Mouse (Mus musculus) cerebellum, postnatal 10 days (tissue): ENCODE measurements around the gene Mob3a.

Experiments
- DNase-seq, 2 experiments: peaks; one replicate each; pipeline ENCODE4 v3.0.0; 2021; ENCODE audit warnings: mixed read lengths in 2 of 2

Gene Mob3a

GRCm38 (mm10) chr10:80701721-80702535 lies at the start of gene Mob3a, which contains the start of gene Izumo4:
Gene Mob3a (minus strand): TSS chr10:80701977.
Gene Izumo4 (plus strand): TSS chr10:80702184.
- peak; percentile 98 to 99 for DNase-seq

GRCm38 (mm10) chr10:80751188-80751832 lies 49.5 kb upstream of the Mob3a start:
- peak in 1 of 2 experiments; percentile 42 for DNase-seq

DNA sequence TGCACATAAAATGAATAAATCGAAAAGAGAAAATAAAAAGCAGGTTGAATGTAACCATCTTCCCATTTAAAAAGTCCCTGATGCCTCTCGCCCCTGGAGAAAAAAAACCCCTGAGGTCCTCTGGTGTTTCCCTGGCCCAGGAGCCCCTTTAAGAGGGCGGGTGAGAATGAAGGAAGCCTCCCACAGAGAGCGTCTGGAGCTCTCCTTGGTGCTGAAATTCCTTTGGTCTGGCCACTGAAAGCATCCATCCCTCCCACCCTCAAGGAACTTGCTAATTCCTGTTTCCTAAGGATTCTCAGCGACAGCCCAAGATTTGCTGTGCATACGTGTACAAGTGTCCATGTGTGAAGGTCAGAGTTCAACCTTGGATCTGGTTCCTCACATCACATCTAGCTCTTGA lies 46.8 kb upstream of the Mob3a start:
- DNase-seq: no peak

DNA sequence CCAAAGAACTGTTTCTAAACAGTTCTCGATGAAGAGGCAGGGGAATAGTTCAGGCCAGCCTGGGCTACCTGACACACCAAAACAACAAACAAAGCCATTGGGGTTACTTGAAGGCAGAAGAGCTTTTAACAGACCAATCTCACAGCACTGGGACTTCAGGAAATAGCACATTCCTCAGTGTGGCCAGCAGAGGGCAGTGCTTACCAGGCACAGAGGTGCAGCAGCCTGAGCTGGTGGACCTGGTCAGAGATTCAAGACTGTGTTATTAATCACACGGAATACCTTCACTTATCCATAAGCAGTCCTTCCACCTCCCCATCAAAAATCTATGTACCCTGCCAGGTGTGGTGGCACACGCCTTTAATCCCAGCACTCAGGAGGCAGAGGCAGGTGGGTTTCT lies 45.6 kb upstream of the Mob3a start:
- DNase-seq: peak; percentile 91 to 92

- DNase-seq: no peak
These were observed 42.5 kb upstream of the Mob3a start for GRCm38 (mm10) chr10:80744262-80744661.

DNA sequence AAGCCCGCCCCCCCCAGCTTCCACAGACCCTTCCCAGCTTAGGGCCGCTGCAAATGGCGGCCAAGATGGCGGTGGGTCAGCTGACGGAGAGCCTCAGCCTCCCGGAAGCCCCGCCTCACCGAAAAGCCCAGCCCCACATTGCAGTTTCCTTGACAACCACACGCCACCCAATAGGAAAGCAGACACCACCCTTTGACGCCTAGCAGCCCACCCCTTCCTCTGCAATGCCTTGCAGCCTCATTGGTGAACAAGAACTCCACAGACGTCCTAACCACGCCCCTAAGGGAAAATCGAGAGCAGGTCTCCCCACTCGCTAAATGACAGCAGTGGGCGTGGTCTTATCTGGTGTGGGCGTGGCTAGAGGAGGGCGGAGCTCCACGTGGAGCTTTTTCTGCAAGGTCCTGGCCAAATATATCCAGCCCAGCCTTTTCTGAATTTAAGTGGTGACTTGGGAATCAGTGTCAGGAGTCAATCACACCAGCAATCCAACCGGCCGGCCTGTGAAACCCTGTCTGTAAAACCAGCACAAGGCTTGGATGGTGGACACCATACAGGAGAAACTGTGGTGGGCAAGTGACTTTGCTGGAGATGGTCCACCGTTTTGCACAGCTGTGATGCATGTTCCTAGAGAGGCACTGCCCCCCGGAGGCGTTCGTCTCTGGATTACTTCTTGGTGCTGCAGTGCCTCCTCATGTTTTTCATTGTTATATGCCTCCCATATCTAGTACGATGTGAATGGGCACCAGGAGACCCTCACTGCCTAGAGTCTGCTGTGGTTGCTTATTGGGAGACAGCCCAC lies 40.6 kb upstream of the Mob3a start, which contains the start of gene Ap3d1:
Gene Ap3d1, minus strand, starts transcription at position 85 of the 799 bp plus-strand sequence.
- peak; percentile 98 to 99 for DNase-seq

DNA sequence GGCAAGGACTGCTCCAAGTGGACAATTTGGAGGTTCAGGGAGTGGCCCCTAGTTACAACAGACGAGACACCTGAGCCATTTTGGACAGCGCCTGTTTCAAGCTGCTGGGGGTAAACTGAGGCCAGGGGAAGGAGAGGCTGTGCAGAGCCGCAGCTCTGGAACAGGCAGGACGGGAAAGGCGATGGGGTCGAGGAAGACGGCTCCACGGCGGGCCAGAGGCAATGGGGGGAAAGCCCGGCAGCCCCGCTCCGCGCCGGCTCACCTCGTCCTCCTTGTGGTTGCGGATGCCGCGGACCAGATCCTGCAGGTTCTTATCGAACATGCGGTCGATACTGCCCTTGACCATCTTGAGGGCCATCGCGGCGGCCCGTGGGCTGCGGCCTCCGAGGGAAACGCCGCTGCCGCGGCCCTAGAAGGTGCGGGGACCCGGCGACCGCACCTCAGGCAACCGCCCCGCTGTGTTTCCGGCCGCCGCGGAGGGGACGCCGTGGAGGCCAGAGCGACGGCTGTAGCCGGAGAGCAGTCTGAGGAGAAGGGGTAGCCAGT lies 39.9 kb upstream of the Mob3a start:
- DNase-seq: peak in 1 of 2 experiments; percentile 36

DNA sequence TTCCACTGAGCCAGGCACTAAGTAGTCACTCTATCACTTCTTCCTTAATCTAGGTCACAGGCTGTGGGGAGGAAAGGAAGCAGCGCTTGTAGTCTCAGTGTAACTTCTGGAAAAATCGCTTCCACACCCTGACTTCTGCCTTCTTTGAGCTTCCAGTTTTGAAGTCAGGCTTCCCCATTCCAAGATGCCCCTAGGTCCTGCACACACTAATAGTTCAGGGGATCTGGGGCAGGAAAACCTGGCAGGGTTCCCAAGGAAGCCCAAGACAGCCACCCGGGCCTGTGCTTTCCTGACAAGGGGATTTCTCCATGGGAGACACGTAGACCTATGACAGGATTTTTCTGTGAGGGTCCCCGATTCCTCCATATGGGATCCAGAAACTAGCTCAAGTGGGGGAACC lies 39.4 kb upstream of the Mob3a start:
- peak in 1 of 2 experiments; percentile 60 for DNase-seq

- no peak for DNase-seq
These were observed 36.9 kb upstream of the Mob3a start for GRCm38 (mm10) chr10:80738657-80739056.

GRCm38 (mm10) chr10:80736731-80737130 lies 35.0 kb upstream of the Mob3a start:
- peak; percentile 85 to 86 for DNase-seq

- DNase-seq: peak; percentile 60 to 70
These were observed 30.9 kb upstream of the Mob3a start for GRCm38 (mm10) chr10:80732611-80733101.

DNA sequence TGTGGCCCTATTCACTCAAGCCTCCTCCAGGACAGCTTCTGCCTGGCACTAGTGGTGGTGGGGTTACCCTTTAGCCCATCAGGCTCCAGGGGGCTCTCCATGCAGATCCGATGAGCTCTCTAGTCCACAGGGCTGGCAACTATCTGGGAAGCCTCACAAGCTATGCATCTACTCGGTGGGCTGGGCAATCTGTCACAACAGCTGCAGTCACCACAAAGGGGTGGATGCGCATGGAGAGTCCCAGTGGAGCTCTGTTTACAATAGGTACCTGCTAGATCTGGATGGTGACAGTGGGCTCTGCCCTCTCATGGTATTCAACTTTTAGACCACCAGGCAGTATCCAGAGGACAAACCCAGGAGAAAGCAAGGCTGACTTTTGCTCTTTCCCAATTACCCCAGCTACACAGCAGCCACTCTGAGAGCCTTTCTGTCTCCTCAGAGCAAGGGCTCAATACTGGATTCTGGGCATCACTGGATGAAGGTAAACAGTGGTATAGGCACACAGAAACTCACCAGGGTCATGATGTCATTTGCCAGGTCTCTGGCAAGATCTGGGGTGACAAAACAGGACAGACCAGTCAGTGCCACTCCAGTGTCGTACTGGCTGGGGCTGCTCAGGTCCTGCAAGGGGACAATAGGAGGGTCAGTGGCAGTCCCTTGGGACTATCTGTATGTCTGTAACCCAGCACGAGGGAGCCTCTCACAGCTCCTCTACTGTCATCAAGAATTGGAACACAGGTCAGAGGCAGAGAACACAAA lies 25.8 kb upstream of the Mob3a start:
- DNase-seq: no peak

DNA sequence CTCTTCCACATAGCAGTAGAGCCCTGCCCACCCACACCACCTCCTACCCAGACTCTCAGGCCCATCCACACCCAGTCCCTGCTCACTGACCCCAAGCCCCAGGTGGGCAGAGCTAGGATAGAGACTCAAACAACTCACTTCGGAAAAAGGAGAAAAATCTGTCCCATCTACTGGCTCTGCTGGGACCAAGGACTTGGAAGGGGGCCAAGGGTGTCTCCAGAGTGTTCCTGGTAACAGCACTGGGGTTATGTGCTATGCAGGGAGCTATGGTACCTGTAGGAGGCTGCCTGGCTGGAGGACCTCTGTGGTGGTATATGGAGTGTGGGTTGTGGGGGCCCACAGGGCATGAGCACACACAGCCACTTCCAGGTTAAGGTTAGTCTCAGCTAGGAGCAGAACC lies 15.5 kb upstream of the Mob3a start:
- peak in 1 of 2 experiments; percentile 38 for DNase-seq

- DNase-seq: no peak
These were observed 9.1 kb upstream of the Mob3a start for GRCm38 (mm10) chr10:80710834-80711233.

DNA sequence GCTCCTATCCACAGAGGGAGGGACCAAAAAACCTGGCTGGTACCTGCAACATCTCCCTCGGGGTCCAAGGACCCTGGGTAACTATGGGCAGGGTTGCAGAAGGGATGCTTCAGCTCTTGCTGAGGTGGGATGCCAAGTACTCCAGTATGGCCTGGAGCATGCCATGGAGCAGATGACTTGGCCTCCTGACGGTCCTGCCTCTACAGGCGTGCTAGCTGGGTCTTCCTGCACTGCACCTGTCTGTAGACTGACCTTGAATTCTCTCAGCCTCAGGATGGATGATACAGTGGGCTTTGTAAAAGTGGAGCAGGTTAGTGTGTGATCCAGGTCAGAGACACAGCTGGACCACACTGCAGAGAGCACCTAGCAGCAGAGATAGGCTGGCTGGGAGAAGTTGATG lies 3.7 kb upstream of the Mob3a start:
- no peak for DNase-seq

DNA sequence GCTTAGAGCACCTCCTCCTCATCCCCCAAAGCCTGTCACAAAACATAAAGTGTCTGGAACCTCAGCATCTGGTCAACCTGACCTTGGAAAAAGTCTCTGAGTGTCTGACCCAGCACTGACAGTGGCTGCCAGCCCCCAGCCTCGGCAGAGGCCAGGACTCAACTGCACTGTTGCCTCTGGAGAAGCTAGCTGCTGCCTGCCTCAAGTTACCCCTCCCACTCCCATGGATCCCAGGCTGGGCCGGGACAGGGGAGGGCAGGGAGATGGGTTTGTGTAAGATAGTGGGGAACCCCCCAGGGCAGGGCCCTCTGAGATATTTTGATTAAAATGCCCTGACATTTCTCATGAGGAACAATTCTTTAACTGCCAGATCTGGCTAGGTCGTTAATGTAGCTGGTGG lies 3.3 kb upstream of the Mob3a start:
- DNase-seq: no peak

GRCm38 (mm10) chr10:80704418-80704817 lies 2.6 kb upstream of the Mob3a start:
- no peak for DNase-seq

DNA sequence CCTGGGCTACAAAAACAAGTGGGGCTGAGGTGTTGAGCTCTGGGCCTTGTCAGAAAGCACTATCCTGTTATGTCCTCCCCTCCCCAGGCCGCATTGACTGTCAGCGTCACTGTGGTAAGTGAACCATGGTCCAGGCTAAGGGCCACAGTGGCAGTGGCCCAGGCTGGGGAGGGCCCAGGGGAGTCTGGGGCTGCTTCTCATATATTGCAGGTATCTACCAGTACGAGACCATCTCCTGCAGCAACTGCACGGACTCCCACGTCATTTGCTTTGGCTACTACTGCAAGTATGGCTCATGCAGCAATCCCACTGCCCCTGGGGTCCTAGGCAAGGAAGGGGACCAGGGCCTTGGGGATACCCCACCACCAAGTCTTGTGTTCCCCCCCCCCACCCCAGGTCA lies 1.9 kb upstream of the Mob3a start:
- peak in 1 of 2 experiments; percentile 43 for DNase-seq

DNA sequence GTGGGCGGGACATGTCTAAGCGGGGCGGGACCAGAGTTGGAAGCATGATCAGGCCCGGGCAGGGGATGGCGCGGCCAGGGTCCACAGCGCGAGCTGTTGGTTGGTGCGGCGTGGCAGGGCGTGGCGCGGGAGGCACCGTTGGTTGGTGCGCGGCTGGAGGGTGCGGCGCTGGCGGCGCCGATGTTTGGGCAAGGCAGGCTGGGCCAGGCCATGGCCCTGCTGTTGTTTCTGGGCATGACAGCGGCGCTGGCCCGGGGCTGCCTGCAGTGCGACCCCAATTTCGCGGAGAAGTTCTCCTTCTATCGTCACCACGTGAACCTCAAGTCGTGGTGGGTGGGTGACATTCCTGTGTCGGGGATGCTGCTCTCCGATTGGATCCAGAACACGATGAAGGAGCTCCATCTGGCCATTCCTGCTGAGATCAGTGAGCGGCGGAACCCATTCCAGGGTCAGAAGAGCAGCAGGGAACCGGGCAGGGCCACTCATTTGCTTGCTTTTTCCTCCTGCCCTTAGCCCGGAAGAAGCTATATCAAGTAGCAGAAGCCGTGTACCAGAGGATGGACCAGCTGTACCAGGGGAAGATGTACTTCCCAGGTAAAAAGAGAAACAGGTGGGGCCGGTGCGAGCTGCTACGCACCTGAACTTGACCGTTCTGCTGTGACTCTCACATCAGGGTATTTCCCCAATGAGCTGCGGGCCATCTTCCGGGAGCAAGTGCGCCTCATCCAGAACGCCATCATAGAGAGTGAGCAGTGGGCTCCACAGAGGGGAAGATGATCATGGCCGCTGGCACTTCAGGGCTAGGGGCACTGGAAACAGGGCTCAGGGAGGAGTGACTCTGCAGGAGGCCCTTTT lies 986 bp upstream of the Mob3a start:
- peak; percentile 96 to 97 for DNase-seq

- DNase-seq: no peak
These were observed 1.0 kb downstream of the Mob3a start for GRCm38 (mm10) chr10:80700732-80701131.

DNA sequence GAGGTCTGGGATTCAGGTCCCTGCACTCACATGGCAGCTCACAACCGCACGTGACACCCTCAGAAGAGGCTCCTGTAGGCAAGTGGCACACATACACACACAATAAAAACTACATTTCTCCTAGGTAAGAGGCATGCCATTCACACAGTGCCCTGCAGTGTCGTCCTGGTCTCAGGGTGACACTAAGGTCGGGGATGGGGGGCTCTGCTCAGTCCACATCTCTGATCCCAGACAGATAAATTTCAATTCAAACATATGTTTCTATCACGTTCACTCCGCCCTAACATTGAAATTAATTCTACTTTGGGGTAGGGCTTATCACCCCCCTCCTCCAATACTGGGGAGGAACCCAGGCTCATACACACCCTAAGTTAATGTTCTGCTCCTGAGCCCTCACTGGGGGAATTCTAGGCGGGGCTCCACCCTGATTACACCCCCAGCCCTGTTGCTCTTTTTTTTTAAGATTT lies 1.7 kb downstream of the Mob3a start:
- no peak for DNase-seq
